Mouse (Mus musculus) C2C12 (cell line): Measurements from ENCODE around the gene Kif27. TPM values are rescaled to one million over a fixed set of nuclear protein-coding genes. Genes with fewer than 3 reads are reported as not detected.

Source experiments
- H3K27me3 ChIP-seq: one replicate; pipeline ENCODE4 v1.6.1; 2011; ENCODE audit not compliant: control insufficient read depth, insufficient read depth, insufficient read length
- H3K36me3 ChIP-seq: one replicate; pipeline ENCODE4 v1.6.1; 2011; ENCODE audit not compliant: control insufficient read depth, insufficient read depth
- H3K4me3 ChIP-seq: one replicate; pipeline ENCODE4 v1.5.1; 2011; ENCODE audit warnings: mild to moderate bottlenecking, control low read depth; ENCODE audit not compliant: poor library complexity, insufficient read depth, severe bottlenecking
- H3K79me2 ChIP-seq: one replicate; pipeline ENCODE4 v1.6.1; 2011; ENCODE audit not compliant: control insufficient read depth, insufficient read depth
- H3K79me3 ChIP-seq: one replicate; pipeline ENCODE4 v1.6.1; 2011; ENCODE audit warnings: low read depth, control low read depth
- H3ac ChIP-seq: one replicate; pipeline ENCODE3; 2011; ENCODE audit warnings: low read depth; ENCODE audit not compliant: control insufficient read depth, insufficient read length
- CEBPB ChIP-seq: IDR thresholded peaks from one replicate; pipeline ENCODE4 v1.6.1; 2011; ENCODE audit warnings: low read depth, mild to moderate bottlenecking, control low read depth, moderate library complexity
- CTCF ChIP-seq: IDR thresholded peaks from one replicate; pipeline ENCODE4 v1.5.1; 2011; ENCODE audit not compliant: control insufficient read depth, insufficient read depth, insufficient read length
- FOSL1 ChIP-seq: IDR thresholded peaks from one replicate; pipeline ENCODE4 v1.8.0; 2011; ENCODE audit warnings: mild to moderate bottlenecking, low read length; ENCODE audit not compliant: poor library complexity, insufficient read depth, severe bottlenecking
- MAX ChIP-seq: IDR thresholded peaks from one replicate; pipeline ENCODE4 v1.6.1; 2011; ENCODE audit warnings: mild to moderate bottlenecking, control low read depth
- MYOD1 ChIP-seq: IDR thresholded peaks from one replicate; pipeline ENCODE4 v1.6.1; 2011; ENCODE audit warnings: low read depth; ENCODE audit not compliant: control insufficient read depth, insufficient read length
- MYOG ChIP-seq: IDR thresholded peaks from one replicate; pipeline ENCODE4 v1.6.1; 2011; ENCODE audit not compliant: control insufficient read depth, insufficient read length; ENCODE audit errors: extremely low read depth
- USF1 ChIP-seq: IDR thresholded peaks from one replicate; pipeline ENCODE4 v1.6.1; 2011; ENCODE audit warnings: low read depth, mild to moderate bottlenecking, control low read depth, moderate library complexity
- polyA plus RNA-seq: library from polyadenylated mRNA; unstranded; fragments of >200 nt; fragmentation: generic; extraction: Trizol; gene quantifications from one replicate; pipeline ENCODE4 v1.2.1, GENCODE M21; 2012; ENCODE audit warnings: missing spikeins

Kif27 gene
- polyA plus RNA-seq, 1 experiment = 0.01 TPM

GRCm38 (mm10) chr13:58313758-58314157 lies 45.2 kb downstream of the Kif27 start:
- Histone ChIP-seq H3ac (no peak overlapping the region), H3K79me3 (no peaks in the 10 kb centered on the region), H3K4me3 (no peak overlapping the region), H3K27me3 (peaks cover 20% of the 10 kb centered on the region), H3K36me3 (no peaks in the 10 kb centered on the region), H3K79me2 (no peaks in the 10 kb centered on the region)
- TF ChIP-seq CEBPB (no peak), MYOD1 (no peak), USF1 (no peak), CTCF (no peak), MYOG (no peak)

GRCm38 (mm10) chr13:58311351-58311750 lies 47.6 kb downstream of the Kif27 start:
- no peak for TF ChIP-seq FOSL1
- no peak for TF ChIP-seq CEBPB
- TF ChIP-seq MAX = no peak
- TF ChIP-seq CTCF = no peak
- TF ChIP-seq MYOD1 = no peak
- no peak for TF ChIP-seq USF1
- TF ChIP-seq MYOG = no peak
- Histone ChIP-seq H3K36me3 (no peaks in the 10 kb centered on the region), H3K79me3 (no peaks in the 10 kb centered on the region), H3K4me3 (no peak overlapping the region), H3K27me3 (peaks cover 10% of the 10 kb centered on the region), H3K79me2 (no peaks in the 10 kb centered on the region), H3ac (no peak overlapping the region)

- TF ChIP-seq MYOG = no peak
- no peak for TF ChIP-seq CEBPB
- no peak for TF ChIP-seq FOSL1
- no peak for TF ChIP-seq MAX
- no peak for TF ChIP-seq CTCF
- TF ChIP-seq USF1 = no peak
- no peak for TF ChIP-seq MYOD1
Observed at GRCm38 (mm10) chr13:58309499-58309898, 49.4 kb downstream of the Kif27 start.

GRCm38 (mm10) chr13:58307453-58307852 lies 51.5 kb downstream of the Kif27 start:
- H3K4me3 ChIP-seq = no peak overlapping the region
- no peaks in the 10 kb centered on the region for H3K79me3 ChIP-seq
- H3K27me3 ChIP-seq = peaks cover 12% of the 10 kb centered on the region
- H3K36me3 ChIP-seq = no peaks in the 10 kb centered on the region
- H3K79me2 ChIP-seq = no peaks in the 10 kb centered on the region
- no peak overlapping the region for H3ac ChIP-seq
- TF ChIP-seq FOSL1 = no peak
- no peak for TF ChIP-seq MYOD1
- TF ChIP-seq CTCF = no peak
- TF ChIP-seq CEBPB = no peak
- no peak for TF ChIP-seq MAX
- no peak for TF ChIP-seq USF1
- TF ChIP-seq MYOG = no peak

More at GRCm38 (mm10) chr13:58309499-58309898, 49.4 kb downstream of the Kif27 start:
- no peak overlapping the region for H3ac ChIP-seq
- no peaks in the 10 kb centered on the region for H3K36me3 ChIP-seq
- peaks cover 3% of the 10 kb centered on the region for H3K27me3 ChIP-seq
- H3K79me3 ChIP-seq = no peaks in the 10 kb centered on the region
- no peak overlapping the region for H3K4me3 ChIP-seq
- no peaks in the 10 kb centered on the region for H3K79me2 ChIP-seq

- Histone ChIP-seq H3K4me3 (no peak overlapping the region), H3K27me3 (peaks cover 15% of the 10 kb centered on the region), H3K36me3 (no peaks in the 10 kb centered on the region), H3K79me2 (no peaks in the 10 kb centered on the region), H3ac (no peak overlapping the region), H3K79me3 (no peaks in the 10 kb centered on the region)
- no peak for TF ChIP-seq CEBPB
- no peak for TF ChIP-seq MYOG
- TF ChIP-seq CTCF = no peak
- TF ChIP-seq FOSL1 = no peak
- TF ChIP-seq USF1 = no peak
- no peak for TF ChIP-seq MAX
- TF ChIP-seq MYOD1 = no peak
Observed at GRCm38 (mm10) chr13:58305230-58305629, 53.7 kb downstream of the Kif27 start.
